Mouse (Mus musculus) stomach, embryonic 14.5 days (tissue): ENCODE data around the gene Baiap2l2. TPM values are rescaled to one million over a fixed set of nuclear protein-coding genes. Genes with fewer than 3 reads are reported as not detected.

Source experiments
- ATAC-seq: fragments of 200-750 bp; cut with Nextera tagmentation; 2 replicates; pipeline ENCODE4 v1.8.0; 2017; ENCODE audit warnings: low read depth, moderate TSS enrichment; ENCODE audit not compliant: insufficient number of reproducible peaks, insufficient read depth, low FRiP score
- H3K27ac ChIP-seq: fragments of 300-500 bp; sonication (generic); 2 replicates; pipeline ENCODE4 v1.5.1; 2014; ENCODE audit warnings: mild to moderate bottlenecking, low read length, moderate library complexity, mixed read lengths
- H3K27me3 ChIP-seq: fragments of 300-500 bp; sonication (generic); 2 replicates; pipeline ENCODE4 v1.6.1; 2014; ENCODE audit warnings: low read length, control low read depth, mixed read lengths; ENCODE audit not compliant: control insufficient read depth, insufficient read depth
- H3K36me3 ChIP-seq: fragments of 300-500 bp; sonication (generic); 2 replicates; pipeline ENCODE4 v1.6.1; 2014; ENCODE audit warnings: mild to moderate bottlenecking, control low read depth, low read length, moderate library complexity, mixed read lengths; ENCODE audit not compliant: control insufficient read depth, insufficient read depth
- H3K4me1 ChIP-seq: fragments of 300-500 bp; sonication (generic); 2 replicates; pipeline ENCODE4 v1.6.1; 2014; ENCODE audit warnings: low read length, control low read depth, mixed read lengths; ENCODE audit not compliant: control insufficient read depth, insufficient read depth
- H3K4me2 ChIP-seq: fragments of 300-500 bp; sonication (generic); replicated peaks from 2 replicates; pipeline ENCODE4 v1.6.1; 2014; ENCODE audit warnings: low read depth, low read length, control low read depth
- H3K4me3 ChIP-seq: fragments of 300-500 bp; sonication (generic); 2 replicates; pipeline ENCODE4 v1.5.1; 2014; ENCODE audit warnings: low read depth, low read length, control low read depth
- H3K9ac ChIP-seq: fragments of 300-500 bp; sonication (generic); replicated peaks from 2 replicates; pipeline ENCODE4 v1.6.1; 2014; ENCODE audit warnings: low read depth, mild to moderate bottlenecking, control low read depth, low read length, moderate library complexity, mixed read lengths
- H3K9me3 ChIP-seq: fragments of 300-500 bp; sonication (generic); 2 replicates; pipeline ENCODE4 v1.6.1; 2016; ENCODE audit warnings: low read depth, low read length, control low read depth; ENCODE audit not compliant: control insufficient read depth
- WGBS: fragments of 180-500 bp; shearing (Covaris S2); extraction: QIAGEN DNeasy Blood & Tissue Kit; methylation state at CpG from one replicate; pipeline ENCODE4 v1.1.7; 2014; 5-methylcytosine and 5-hydroxymethylcytosine counted together
- polyA plus RNA-seq: library from polyadenylated mRNA; unstranded; fragments of >200 nt; fragmentation: Nextera tagmentation; extraction: Ambion mirVana; gene quantifications from 2 replicates; pipeline ENCODE4 v1.2.1, GENCODE M21; 2014

Baiap2l2 gene
- polyA plus RNA-seq, 1 experiment from 2014 or later = 5.9 TPM

DNA sequence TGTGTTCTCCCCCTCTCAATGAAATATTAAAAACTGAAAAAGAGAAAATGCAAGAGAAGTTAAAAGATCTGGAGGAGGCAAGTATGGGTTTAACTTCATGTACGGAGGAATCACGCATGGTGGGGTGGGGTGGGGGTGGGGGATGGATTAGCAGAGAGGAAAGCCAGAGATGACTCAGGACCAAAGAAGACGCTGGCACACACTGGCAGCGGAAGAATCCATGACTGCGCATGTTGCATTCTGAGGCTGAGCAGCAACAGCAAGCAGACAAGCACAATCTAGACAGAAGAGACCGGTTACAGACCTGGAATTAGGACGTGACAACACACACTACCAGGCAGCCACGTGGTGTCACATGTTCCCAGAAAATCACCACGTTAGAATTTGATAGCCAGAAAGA is 7.4 kb upstream of the Baiap2l2 start:
- 84% methylated on average over 9 of the region's 9 CpGs for WGBS
- no peaks in the 10 kb centered on the region for H3K9me3 ChIP-seq
- no peaks in the 10 kb centered on the region for H3K27me3 ChIP-seq
- H3K36me3 ChIP-seq = no peaks in the 10 kb centered on the region; the same call in 1 of the 2 replicates
- no peak overlapping the region for H3K27ac ChIP-seq
- no peak for ATAC-seq
- H3K4me1 ChIP-seq = no peaks in the 10 kb centered on the region
- H3K9ac ChIP-seq = no peak overlapping the region
- no peak overlapping the region for H3K4me3 ChIP-seq
- no peak overlapping the region for H3K4me2 ChIP-seq

GRCm38 (mm10) chr15:79290340-79290739 is 5.0 kb upstream of the Baiap2l2 start:
- Histone ChIP-seq H3K27ac (no peak overlapping the region), H3K9ac (no peak overlapping the region), H3K4me1 (no peaks in the 10 kb centered on the region), H3K36me3 (peaks cover 4% of the 10 kb centered on the region; the same call in 1 of the 2 replicates), H3K4me3 (no peak overlapping the region), H3K27me3 (no peaks in the 10 kb centered on the region), H3K4me2 (no peak overlapping the region), H3K9me3 (no peaks in the 10 kb centered on the region)
- no peak for ATAC-seq
- WGBS = 75% methylated on average over 3 of the region's 3 CpGs

DNA sequence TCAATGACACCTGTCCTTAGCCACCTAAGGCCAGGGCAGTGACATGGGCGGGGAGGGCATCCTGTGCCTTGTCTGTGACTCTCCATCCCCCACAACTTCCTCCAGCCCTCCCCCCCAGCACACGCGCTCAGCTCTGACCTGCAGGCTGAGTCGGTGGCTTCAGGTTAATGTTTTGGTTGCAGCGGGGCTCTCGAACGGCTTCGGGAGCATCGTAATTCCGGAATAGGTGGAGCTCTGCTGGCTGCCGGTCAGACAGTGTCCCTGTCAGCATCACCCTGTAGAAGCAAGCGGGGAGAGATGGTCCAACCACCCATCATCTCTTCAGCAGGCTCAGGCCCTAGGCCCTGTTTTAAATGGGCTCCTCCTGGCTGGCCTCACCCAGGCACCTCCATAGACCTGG is 4.1 kb upstream of the Baiap2l2 start:
- no peaks in the 10 kb centered on the region for H3K27me3 ChIP-seq
- 85% methylated on average over 12 of the region's 12 CpGs for WGBS
- no peaks in the 10 kb centered on the region for H3K9me3 ChIP-seq
- H3K4me3 ChIP-seq = no peak overlapping the region
- no peak overlapping the region for H3K9ac ChIP-seq
- no peak overlapping the region for H3K4me2 ChIP-seq
- no peak overlapping the region for H3K27ac ChIP-seq
- no peak for ATAC-seq
- H3K4me1 ChIP-seq = no peaks in the 10 kb centered on the region
- H3K36me3 ChIP-seq = peaks cover 4% of the 10 kb centered on the region; the same call in 1 of the 2 replicates

- H3K36me3 ChIP-seq = peaks cover 4% of the 10 kb centered on the region; the same call in 1 of the 2 replicates
- H3K4me1 ChIP-seq = no peaks in the 10 kb centered on the region
- no peaks in the 10 kb centered on the region for H3K9me3 ChIP-seq
- H3K9ac ChIP-seq = no peak overlapping the region
- ATAC-seq = no peak
- H3K27me3 ChIP-seq = no peaks in the 10 kb centered on the region
- H3K27ac ChIP-seq = no peak overlapping the region
- 83% methylated on average over 3 of the region's 3 CpGs for WGBS
- H3K4me2 ChIP-seq = no peak overlapping the region
- H3K4me3 ChIP-seq = no peak overlapping the region
Measured at GRCm38 (mm10) chr15:79288387-79288786, 3.0 kb upstream of the Baiap2l2 start.

- Histone ChIP-seq H3K4me2 (no peak overlapping the region), H3K4me1 (no peaks in the 10 kb centered on the region), H3K27me3 (no peaks in the 10 kb centered on the region), H3K9ac (no peak overlapping the region), H3K27ac (no peak overlapping the region), H3K36me3 (peaks cover 4% of the 10 kb centered on the region; the same call in 1 of the 2 replicates), H3K4me3 (no peak overlapping the region), H3K9me3 (no peaks in the 10 kb centered on the region)
- ATAC-seq = no peak
- 92% methylated on average over 7 of the region's 7 CpGs for WGBS
Measured at GRCm38 (mm10) chr15:79287091-79287490, 1.8 kb upstream of the Baiap2l2 start.

DNA sequence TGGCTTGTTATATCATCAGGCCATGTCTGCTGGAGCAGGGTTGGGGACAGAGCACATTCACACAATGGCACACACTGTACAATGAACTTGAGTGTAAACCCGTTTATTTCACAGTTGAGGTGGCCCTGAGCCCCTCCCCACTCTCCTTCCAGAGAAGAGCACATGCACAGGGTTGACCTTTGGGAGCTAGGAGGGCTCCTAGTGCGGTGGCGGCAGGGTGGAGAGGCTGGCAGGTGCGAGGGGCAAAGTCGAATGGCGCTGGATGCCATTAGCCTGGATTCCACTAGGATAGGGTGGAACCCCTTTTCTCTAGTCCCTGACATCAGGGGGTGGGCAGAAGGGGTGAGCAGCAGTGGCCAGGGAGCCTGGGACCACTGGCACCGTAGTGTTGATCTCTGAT is 804 bp upstream of the Baiap2l2 start:
- Histone ChIP-seq H3K27ac (peak overlapping the region; percentile 39; the same call in 1 of the 2 replicates), H3K36me3 (peaks cover 4% of the 10 kb centered on the region; the same call in 1 of the 2 replicates), H3K9ac (no peak overlapping the region), H3K4me3 (no peak overlapping the region), H3K4me1 (no peaks in the 10 kb centered on the region), H3K4me2 (no peak overlapping the region), H3K9me3 (no peaks in the 10 kb centered on the region), H3K27me3 (no peaks in the 10 kb centered on the region)
- WGBS = 84% methylated on average over 7 of the region's 7 CpGs
- ATAC-seq = no peak

DNA sequence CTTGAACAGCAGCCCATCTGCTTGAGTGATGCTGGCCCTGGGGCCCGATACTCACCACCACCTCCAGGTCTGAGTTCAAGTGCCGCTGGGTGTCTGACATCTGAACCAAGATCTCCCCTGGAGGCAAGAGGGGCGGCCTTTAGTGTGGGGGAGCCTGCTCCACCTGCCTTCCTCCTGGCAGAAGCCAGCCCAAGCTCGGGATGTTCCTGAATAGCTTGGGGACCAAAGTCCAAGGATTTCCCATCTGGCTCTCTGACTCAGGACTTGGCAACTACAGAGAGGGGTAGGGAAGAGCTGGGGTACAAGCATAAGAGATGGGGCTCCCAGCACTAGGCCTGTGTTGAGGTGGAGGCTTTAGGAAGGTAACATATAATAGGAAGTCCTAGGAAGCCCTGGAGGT is 2.0 kb downstream of the Baiap2l2 start:
- Histone ChIP-seq H3K36me3 (peaks cover 4% of the 10 kb centered on the region; the same call in 1 of the 2 replicates), H3K4me2 (no peak overlapping the region), H3K4me3 (no peak overlapping the region), H3K27me3 (no peaks in the 10 kb centered on the region), H3K4me1 (no peaks in the 10 kb centered on the region), H3K27ac (no peak overlapping the region), H3K9me3 (no peaks in the 10 kb centered on the region), H3K9ac (no peak overlapping the region)
- WGBS = 84% methylated on average over 4 of the region's 4 CpGs
- no peak for ATAC-seq

DNA sequence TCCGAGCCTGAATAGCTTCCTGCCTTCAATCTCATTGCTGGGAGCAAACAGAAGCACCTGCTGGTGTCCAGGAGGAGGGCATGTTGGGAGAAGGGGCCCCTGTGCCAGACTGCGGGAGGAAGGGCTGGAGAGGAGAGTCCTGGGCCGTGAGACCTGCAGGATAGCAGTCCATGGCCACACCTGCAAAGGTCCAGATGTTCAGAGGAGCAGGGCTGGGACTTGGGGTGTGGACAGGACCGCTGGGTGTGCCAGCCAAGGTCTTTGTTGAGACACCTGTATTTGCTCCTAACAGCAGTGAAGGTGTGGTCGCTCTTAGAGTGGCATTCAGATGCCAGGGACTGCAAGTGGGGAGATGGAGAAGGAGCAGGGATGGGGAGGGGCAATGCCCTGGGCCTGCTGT is 2.9 kb downstream of the Baiap2l2 start:
- WGBS = 56% methylated on average over 5 of the region's 5 CpGs
- Histone ChIP-seq H3K4me3 (no peak overlapping the region), H3K36me3 (peaks cover 4% of the 10 kb centered on the region; the same call in 1 of the 2 replicates), H3K4me2 (no peak overlapping the region), H3K4me1 (no peaks in the 10 kb centered on the region), H3K9me3 (no peaks in the 10 kb centered on the region), H3K27ac (no peak overlapping the region; the same call in 1 of the 2 replicates), H3K9ac (no peak overlapping the region), H3K27me3 (no peaks in the 10 kb centered on the region)
- no peak for ATAC-seq

DNA sequence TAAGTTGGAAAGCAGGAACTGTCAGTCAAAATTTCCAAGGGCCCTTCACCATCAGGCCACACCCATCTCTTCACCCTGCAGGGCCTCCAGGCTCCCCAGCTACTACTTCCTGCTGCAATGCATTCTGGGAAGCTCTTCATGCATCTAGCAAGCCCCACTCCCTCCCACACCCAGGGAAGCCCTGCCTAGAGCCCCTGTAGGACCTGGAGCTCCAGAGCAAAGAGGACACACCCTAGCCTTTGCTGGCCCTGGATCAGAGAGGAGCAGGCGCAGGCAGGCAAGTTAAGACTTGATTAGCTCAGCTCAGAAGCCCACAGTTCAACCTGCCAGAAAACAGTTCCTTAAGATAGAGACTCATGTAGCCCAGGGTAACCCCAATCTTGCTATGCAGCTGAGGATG is 3.9 kb downstream of the Baiap2l2 start:
- Histone ChIP-seq H3K9me3 (no peaks in the 10 kb centered on the region), H3K4me2 (no peak overlapping the region), H3K4me3 (no peak overlapping the region), H3K4me1 (no peaks in the 10 kb centered on the region), H3K36me3 (no peaks in the 10 kb centered on the region; the same call in 1 of the 2 replicates), H3K27me3 (no peaks in the 10 kb centered on the region), H3K27ac (peak overlapping the region; percentile 39; the same call in 1 of the 2 replicates), H3K9ac (no peak overlapping the region)
- peak; percentile 77 for ATAC-seq
- WGBS = 55% methylated on average over 1 of the region's 1 CpGs
